Comparison of ENCODE assay signal across 8 mouse cellular contexts in the genomic region with DNA sequence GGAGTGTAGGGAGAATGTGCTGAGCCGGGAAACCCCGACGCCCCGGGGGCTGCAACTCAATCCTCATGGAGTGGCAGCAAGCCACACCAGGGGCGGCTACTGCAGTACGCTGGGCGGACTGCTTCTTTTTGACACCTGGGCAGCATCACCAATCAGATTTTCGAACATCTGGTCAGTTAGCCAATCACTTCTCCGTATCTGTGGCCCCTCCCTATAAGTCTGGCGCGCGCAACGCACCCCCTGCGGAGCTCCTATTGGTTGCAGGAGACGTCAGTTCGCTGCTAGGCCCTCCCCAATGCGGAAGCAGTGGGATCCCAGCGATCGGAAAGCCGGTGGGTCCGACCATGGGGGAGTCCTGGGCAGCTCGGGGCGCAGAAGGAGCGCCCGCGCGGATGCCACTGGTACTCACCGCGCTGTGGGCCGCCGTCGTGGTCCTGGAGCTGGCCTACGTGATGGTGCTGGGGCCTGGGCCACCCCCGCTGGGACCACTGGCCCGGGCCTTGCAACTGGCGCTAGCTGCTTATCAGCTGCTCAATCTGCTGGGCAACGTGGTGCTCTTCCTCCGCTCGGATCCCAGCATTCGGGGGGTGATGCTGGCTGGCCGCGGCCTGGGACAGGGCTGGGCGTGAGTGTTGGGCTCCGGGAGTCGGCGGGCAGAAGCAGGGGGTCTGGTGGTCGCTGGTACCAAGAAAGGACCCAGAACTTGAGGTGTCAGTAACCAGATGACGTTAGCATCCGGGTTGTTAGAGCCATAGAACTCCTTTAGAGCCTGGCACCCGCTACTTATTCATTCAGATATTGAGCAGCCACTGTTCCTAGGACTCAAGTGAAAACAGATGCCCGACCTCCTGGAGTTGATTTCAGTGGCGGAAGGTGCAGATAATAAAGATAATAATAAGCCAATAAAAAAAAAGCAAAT. TPM values are rescaled to one million over a fixed set of nuclear protein-coding genes. Genes with fewer than 3 reads are reported as not detected.
A peak's percentile ranks its signal among the peaks of the same experiment; 100 is the strongest.
DNase-seq lines count a peak whose midpoint lies in the region; ATAC-seq lines count a peak whose summit lies in the region.

A gene (plus strand): TSS at position 264 of the 919 bp plus-strand sequence.

- no peaks in the 10 kb centered on the region for H3K36me3 ChIP-seq in hindbrain, embryonic 16.5 days (ENCODE audit: control insufficient read depth, insufficient read depth, low read length)
- peaks cover 20% of the 10 kb centered on the region; the same call in 1 of the 2 replicates for H3K36me3 ChIP-seq in macrophage (ENCODE audit: inconsistent target)

- peaks cover 15% of the 10 kb centered on the region for H3K4me1 ChIP-seq in hindbrain, embryonic 16.5 days (ENCODE audit: control insufficient read depth, insufficient read depth, low read depth, low read length)

- peak within 1 kb of the TSS; percentile 96 for H3K4me3 ChIP-seq in hindbrain, embryonic 16.5 days (ENCODE audit: low read length)
- peak within 1 kb of the TSS; percentile 46 for H3K4me3 ChIP-seq in macrophage (ENCODE audit: inconsistent target)

- peak; percentile 98 for ATAC-seq in hindbrain, embryonic 16.5 days

- no peaks in the 10 kb centered on the region for H3K9me3 ChIP-seq in hindbrain, embryonic 16.5 days (ENCODE audit: control insufficient read depth, low read length)

- 1% methylated on average over 47 of the region's 52 CpGs for WGBS in hindbrain, embryonic 16.5 days
- under 1% methylated on average over 52 of the region's 52 CpGs for WGBS in macrophage (ENCODE audit: missing documents)

- H3K27ac ChIP-seq in hindbrain, embryonic 16.5 days (ENCODE audit: low read depth, low read length) = peak within 1 kb of the TSS; percentile 77
- H3K27ac ChIP-seq in macrophage = no peak within 1 kb of the TSS

- H3K4me2 ChIP-seq in hindbrain, embryonic 16.5 days (ENCODE audit: low read length) = peak within 1 kb of the TSS; percentile 88

- H3K27me3 ChIP-seq in hindbrain, embryonic 16.5 days (replicated peaks; ENCODE audit: control insufficient read depth, insufficient read depth, low read length) = no peaks in the 10 kb centered on the region; the same call in 1 of the 2 replicates

- peak within 1 kb of the TSS; percentile 95 for H3K9ac ChIP-seq in hindbrain, embryonic 16.5 days (ENCODE audit: low read depth, low read length)

- H3K79me2 ChIP-seq in macrophage (ENCODE audit: inconsistent target) = peaks cover 19% of the 10 kb centered on the region

- DNase-seq in WW6 (ENCODE audit: low read depth, low spot score) = peak; percentile 91
- peak; percentile 97 for DNase-seq in cerebellum, postnatal 4 days (ENCODE audit: low spot score in 2 of 2)
- peak; percentile 97 for DNase-seq in gastrocnemius, adult 18-20 months (ENCODE audit: low spot score)
- peak; percentile 96 for DNase-seq in left cerebral cortex, adult 18-20 months (ENCODE audit: low spot score in 2 of 2)
- DNase-seq in right cerebral cortex, adult 18-20 months = peak; percentile 95
- peak; percentile 88 for DNase-seq in urinary bladder, postnatal 10 days (ENCODE audit: low spot score)

RNA-seq across cellular contexts. Expression of the gene that starts here (rescaled TPM):
- 1 to 10 TPM; 2.0 to 2.3 TPM for total RNA-seq in gastrocnemius, adult 18-20 months (2021)
- polyA plus RNA-seq in hindbrain, embryonic 16.5 days (2015; fragmentation: Nextera tagmentation; extraction: Ambion mirVana) = 22.5 and 23.4 TPM in 2 replicates
- total RNA-seq in left cerebral cortex, adult 18-20 months (2021) = 10 to 100 TPM; 21.4 to 25.2 TPM
- 10 to 100 TPM in 18 of 26 experiments, 1 to 10 TPM in 8; 4.9 to 30.2 (median 13.9) TPM for total RNA-seq in macrophage (2018; cell fraction: chromatin; rRNA removed)
- total RNA-seq in macrophage (2018; cell fraction: cytosol; rRNA removed) = 10 to 100 TPM in 24 of 26 experiments, 1 to 10 TPM in 2; 8.9 to 28.5 (median 18.0) TPM
- total RNA-seq in macrophage (2018; cell fraction: nucleus; rRNA removed) = 10 to 100 TPM in 24 of 26 experiments, 1 to 10 TPM in 2; 7.4 to 49.1 (median 23.8) TPM
- 13.7 to 17.2 TPM (median 17.1 TPM) in 3 replicates for polyA plus RNA-seq in macrophage (2018)

Comparison
In these comparisons a context has a peak if more than half of its experiments do, and no peak if none do; other contexts are left out.
1. RNA of the gene that starts here (total RNA-seq): 21.4 to 25.2 TPM in left cerebral cortex, adult 18-20 months; 2.0 to 2.3 TPM in gastrocnemius, adult 18-20 months; every median in the first group is over 4 times any median in the second.
2. Peak in every context shown above with its lines, with median percentiles within 50 percentile points of each other: DNase-seq.